Mouse (Mus musculus): ENCODE measurements around the gene Hmgcl. TPM values are rescaled to one million over a fixed set of nuclear protein-coding genes. Genes with fewer than 3 reads are reported as not detected.
A peak's percentile ranks its signal among the peaks of the same experiment; 100 is the strongest.

The Hmgcl gene
- polyA plus RNA-seq, 1 experiment = 10.2 TPM

DNA sequence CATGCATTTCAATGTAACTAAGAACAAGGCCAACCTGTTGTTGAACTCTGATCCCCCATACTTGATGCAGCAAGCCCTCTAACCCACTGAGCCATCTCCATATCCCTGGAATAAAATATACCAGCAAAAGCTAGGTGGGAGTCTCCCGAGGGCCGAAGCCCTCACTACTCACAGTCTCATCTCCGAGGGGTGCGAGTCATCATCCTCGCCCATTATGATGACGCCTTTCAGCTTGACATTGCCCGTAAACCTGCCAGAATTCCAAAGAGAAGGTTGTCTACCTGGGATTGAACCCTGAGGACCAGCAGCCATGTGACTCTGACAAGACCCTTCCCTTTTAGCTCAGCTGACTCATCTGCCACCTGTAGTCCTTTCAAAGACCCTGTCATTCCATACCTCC, 39.5 kb downstream of the Hmgcl start:
- Histone ChIP-seq H3K4me1 (ENCODE audit: control insufficient read depth, insufficient read depth, low read length) (peaks cover 6% of the 10 kb centered on the region), H3K27me3 (ENCODE audit: control insufficient read depth, insufficient read depth, low read length) (no peaks in the 10 kb centered on the region), H3K4me3 (ENCODE audit: control insufficient read depth, low read depth, low read length) (peak overlapping the region; percentile 97), H3K36me3 (ENCODE audit: control insufficient read depth, insufficient read depth, low read length) (peaks cover 3% of the 10 kb centered on the region; the same call in 1 of the 2 replicates), H3K27ac (ENCODE audit: control insufficient read depth, insufficient read depth, low read depth, low read length) (no peak overlapping the region; the same call in 1 of the 2 replicates)
- peak; percentile 60; the same call in 1 of the 2 replicates for TF ChIP-seq POLR2A (IDR thresholded peaks at IDR 0.05; ENCODE audit: control insufficient read depth, low read depth, low read length)
- TF ChIP-seq CTCF (IDR thresholded peaks at IDR 0.05; ENCODE audit: control insufficient read depth, insufficient read depth, insufficient replicate concordance, low read depth, low read length) = no peak

DNA sequence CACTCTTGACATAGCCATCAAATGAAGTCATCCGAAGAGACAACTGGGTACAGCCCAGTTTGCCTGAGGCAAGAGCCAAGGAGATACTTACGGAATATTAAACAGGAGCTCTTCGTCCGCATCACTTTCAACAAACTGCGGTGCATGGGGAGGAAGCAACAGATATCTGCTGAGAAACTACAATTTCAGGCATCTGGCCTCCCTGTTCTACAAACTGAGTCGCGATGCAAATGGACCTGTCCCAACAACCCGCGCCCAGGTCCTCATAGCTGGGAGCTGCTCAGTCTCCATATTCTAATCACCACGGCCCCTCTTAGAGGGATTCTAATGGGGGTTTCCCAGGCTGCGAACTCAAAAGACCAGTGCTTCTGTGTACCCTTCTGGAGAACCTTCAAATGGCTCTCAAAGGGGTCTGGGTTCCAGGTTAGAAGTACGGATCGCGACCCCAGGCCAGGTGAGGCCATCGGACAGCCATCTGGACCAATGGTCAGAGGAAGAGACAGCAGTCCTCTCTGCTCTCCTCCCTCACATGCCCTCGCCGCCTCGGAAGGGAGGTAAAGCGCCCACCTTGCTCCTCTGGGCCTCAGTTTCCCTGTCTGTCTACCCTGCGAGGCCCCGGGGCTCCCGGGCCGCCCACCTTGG, 40.2 kb downstream of the Hmgcl start:
- TF ChIP-seq POLR2A (IDR thresholded peaks at IDR 0.05; ENCODE audit: control insufficient read depth, low read depth, low read length) (no peak), CTCF (IDR thresholded peaks at IDR 0.05; ENCODE audit: control insufficient read depth, insufficient read depth, insufficient replicate concordance, low read depth, low read length) (no peak)
- peaks cover 3% of the 10 kb centered on the region; the same call in 1 of the 2 replicates for H3K36me3 ChIP-seq (ENCODE audit: control insufficient read depth, insufficient read depth, low read length)
- H3K27ac ChIP-seq (ENCODE audit: control insufficient read depth, insufficient read depth, low read depth, low read length) = peak overlapping the region; percentile 76
- no peaks in the 10 kb centered on the region for H3K27me3 ChIP-seq (ENCODE audit: control insufficient read depth, insufficient read depth, low read length)
- H3K4me3 ChIP-seq (ENCODE audit: control insufficient read depth, low read depth, low read length) = peak overlapping the region; percentile 97
- H3K4me1 ChIP-seq (ENCODE audit: control insufficient read depth, insufficient read depth, low read length) = peaks cover 6% of the 10 kb centered on the region

DNA sequence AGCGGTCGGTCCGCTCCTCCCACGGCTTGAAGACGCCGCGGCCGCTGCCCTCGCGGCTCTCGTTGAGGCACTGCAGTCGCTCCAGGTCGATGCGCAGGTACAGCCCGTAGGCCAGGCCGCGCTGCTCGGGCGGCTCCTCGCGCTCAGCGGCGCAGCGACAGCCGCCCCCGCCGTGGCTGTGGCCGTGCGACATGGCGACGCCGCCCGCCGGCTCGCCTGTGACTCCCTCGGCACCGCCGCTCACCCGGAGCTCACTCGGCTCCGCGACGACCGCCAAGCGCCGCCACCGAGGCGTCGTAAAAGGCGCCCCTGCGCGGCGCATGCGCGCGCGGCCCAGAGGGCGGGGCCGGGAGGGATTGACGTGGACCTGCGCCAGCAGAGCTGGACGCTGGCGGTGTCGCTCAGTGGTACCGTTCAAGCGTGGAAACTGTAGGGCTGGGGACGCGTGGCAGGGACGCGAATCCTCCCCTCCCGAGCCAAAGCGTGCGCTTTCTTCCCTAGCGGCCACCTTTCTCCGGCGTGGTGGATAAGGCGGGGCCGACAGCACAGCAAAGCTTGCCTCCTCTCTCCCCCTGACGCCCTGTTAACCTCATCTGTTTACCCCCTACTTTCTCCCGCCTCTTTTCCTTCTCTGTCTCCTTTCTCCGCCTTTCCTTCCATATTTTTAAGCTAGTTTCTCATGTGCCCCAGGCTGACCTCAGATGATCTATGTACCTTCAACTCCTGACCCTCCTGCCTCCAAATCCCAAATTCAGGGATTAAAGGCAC, 40.9 kb downstream of the Hmgcl start, which contains the start of gene Pithd1:
TSS of gene Pithd1 (minus strand) at position 322 of the 768 bp plus-strand sequence.
- Histone ChIP-seq H3K4me1 (ENCODE audit: control insufficient read depth, insufficient read depth, low read length) (peaks cover 6% of the 10 kb centered on the region), H3K27me3 (ENCODE audit: control insufficient read depth, insufficient read depth, low read length) (no peaks in the 10 kb centered on the region), H3K36me3 (ENCODE audit: control insufficient read depth, insufficient read depth, low read length) (peaks cover 3% of the 10 kb centered on the region; the same call in 1 of the 2 replicates), H3K27ac (ENCODE audit: control insufficient read depth, insufficient read depth, low read depth, low read length) (peak within 1 kb of the TSS; percentile 86), H3K4me3 (ENCODE audit: control insufficient read depth, low read depth, low read length) (peak within 1 kb of the TSS; percentile 97)
- peak; percentile 95 for TF ChIP-seq POLR2A (IDR thresholded peaks at IDR 0.05; ENCODE audit: control insufficient read depth, low read depth, low read length)
- no peak for TF ChIP-seq CTCF (IDR thresholded peaks at IDR 0.05; ENCODE audit: control insufficient read depth, insufficient read depth, insufficient replicate concordance, low read depth, low read length)

DNA sequence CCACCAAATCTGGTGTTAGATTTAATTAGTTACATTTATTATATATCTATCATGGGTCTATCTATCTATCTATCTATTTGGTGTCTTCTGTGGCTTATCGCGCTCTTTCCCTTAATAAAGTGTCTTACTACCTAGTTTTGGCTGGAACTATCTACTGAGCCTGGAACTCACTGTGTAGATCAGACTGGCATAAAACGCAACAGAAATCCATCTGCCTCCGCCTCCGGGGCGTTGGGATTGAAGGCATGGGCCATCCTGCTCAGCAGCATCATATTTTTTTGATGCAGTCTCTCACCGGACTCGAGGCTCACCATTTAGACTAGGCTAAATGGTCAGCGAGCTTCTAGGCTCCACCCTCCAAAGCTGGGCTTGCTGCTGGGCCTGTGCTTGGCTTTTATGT, 41.5 kb downstream of the Hmgcl start:
- Histone ChIP-seq H3K27ac (ENCODE audit: control insufficient read depth, insufficient read depth, low read depth, low read length) (no peak overlapping the region), H3K4me3 (ENCODE audit: control insufficient read depth, low read depth, low read length) (peak overlapping the region; percentile 97)
- no peak for TF ChIP-seq CTCF (IDR thresholded peaks at IDR 0.05; ENCODE audit: control insufficient read depth, insufficient read depth, insufficient replicate concordance, low read depth, low read length)
- no peak for TF ChIP-seq POLR2A (IDR thresholded peaks at IDR 0.05; ENCODE audit: control insufficient read depth, low read depth, low read length)

DNA sequence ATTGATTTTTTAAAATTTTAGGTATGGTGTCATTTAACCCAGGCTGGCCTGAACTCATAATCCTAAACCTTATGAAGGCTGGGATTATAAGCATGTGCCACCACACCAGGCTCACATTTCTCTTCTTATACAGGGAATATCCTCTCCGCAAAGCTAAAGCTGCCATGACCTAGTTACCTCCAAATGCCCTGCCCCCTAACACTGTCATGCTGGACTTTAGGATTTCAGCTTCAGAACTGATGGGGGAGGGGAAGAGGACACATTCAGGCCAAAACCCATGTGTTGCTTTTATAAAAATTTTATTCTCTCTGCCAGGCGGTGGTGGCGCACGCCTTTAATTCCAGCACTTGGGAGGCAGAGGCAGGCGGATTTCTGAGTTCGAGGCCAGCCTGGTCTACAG, 47.7 kb downstream of the Hmgcl start:
- Histone ChIP-seq H3K27me3 (ENCODE audit: control insufficient read depth, insufficient read depth, low read length) (no peaks in the 10 kb centered on the region), H3K27ac (ENCODE audit: control insufficient read depth, insufficient read depth, low read depth, low read length) (no peak overlapping the region), H3K36me3 (ENCODE audit: control insufficient read depth, insufficient read depth, low read length) (no peaks in the 10 kb centered on the region), H3K4me3 (ENCODE audit: control insufficient read depth, low read depth, low read length) (no peak overlapping the region), H3K4me1 (ENCODE audit: control insufficient read depth, insufficient read depth, low read length) (peaks cover 4% of the 10 kb centered on the region; the same call in 1 of the 2 replicates)
- no peak for TF ChIP-seq POLR2A (IDR thresholded peaks at IDR 0.05; ENCODE audit: control insufficient read depth, low read depth, low read length)
- TF ChIP-seq CTCF (IDR thresholded peaks at IDR 0.05; ENCODE audit: control insufficient read depth, insufficient read depth, insufficient replicate concordance, low read depth, low read length) = no peak

More for the DNA sequence above, 41.5 kb downstream of the Hmgcl start:
- Histone ChIP-seq H3K36me3 (ENCODE audit: control insufficient read depth, insufficient read depth, low read length) (peaks cover 3% of the 10 kb centered on the region; the same call in 1 of the 2 replicates), H3K27me3 (ENCODE audit: control insufficient read depth, insufficient read depth, low read length) (no peaks in the 10 kb centered on the region), H3K4me1 (ENCODE audit: control insufficient read depth, insufficient read depth, low read length) (peaks cover 6% of the 10 kb centered on the region)

DNA sequence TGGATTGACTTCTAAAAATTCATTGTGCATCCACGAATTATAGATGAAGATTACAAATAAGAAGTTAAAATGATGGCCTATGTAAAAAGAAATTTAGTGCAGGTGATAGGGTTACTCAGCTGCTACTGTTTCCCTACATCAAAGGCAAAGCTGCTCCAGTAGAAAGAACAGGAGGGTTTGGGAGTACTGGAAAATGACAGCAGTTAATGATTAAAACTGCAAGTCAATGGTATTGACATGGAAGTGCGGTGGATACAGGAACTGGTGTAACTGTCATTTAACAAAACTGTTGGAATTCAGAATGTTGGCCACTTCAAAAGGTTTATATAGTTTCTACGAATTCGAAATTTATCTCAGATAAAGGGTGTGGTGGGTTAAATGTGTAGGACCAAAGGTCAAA, 48.9 kb downstream of the Hmgcl start:
- Histone ChIP-seq H3K36me3 (ENCODE audit: control insufficient read depth, insufficient read depth, low read length) (no peaks in the 10 kb centered on the region), H3K27me3 (ENCODE audit: control insufficient read depth, insufficient read depth, low read length) (no peaks in the 10 kb centered on the region), H3K4me3 (ENCODE audit: control insufficient read depth, low read depth, low read length) (no peak overlapping the region), H3K4me1 (ENCODE audit: control insufficient read depth, insufficient read depth, low read length) (peaks cover 4% of the 10 kb centered on the region; the same call in 1 of the 2 replicates), H3K27ac (ENCODE audit: control insufficient read depth, insufficient read depth, low read depth, low read length) (no peak overlapping the region; the same call in 1 of the 2 replicates)
- TF ChIP-seq CTCF (IDR thresholded peaks at IDR 0.05; ENCODE audit: control insufficient read depth, insufficient read depth, insufficient replicate concordance, low read depth, low read length) (no peak), POLR2A (IDR thresholded peaks at IDR 0.05; ENCODE audit: control insufficient read depth, low read depth, low read length) (no peak)

DNA sequence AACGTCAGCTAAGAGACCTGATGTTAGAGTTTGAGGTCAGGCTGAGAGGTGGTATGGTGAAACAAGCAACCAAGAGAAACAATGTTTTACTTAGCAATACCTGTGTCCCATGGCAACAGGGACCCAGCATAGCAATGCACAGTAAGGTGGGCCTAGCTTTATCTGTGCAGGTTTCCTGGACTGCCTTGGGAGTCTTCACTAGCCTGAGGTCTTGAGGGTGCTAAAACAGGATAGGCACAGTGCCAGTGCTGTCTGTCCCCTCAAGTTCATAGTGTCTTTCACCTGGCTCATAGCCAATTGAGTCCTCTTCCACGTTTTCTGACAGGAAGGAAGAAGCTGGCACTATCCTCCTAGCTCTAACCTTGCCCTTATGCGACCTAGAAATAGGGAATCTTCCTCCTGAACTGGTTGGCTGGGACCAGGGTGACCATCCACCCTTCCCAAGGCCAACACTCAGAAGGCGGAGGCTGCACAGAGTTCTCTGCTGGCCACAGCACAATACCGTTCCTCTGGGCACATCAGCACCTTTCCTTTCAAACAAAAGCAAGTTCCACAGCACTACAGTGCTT, 57.9 kb downstream of the Hmgcl start:
- no peak overlapping the region for H3K4me3 ChIP-seq (ENCODE audit: control insufficient read depth, low read depth, low read length)
- TF ChIP-seq POLR2A (IDR thresholded peaks at IDR 0.05; ENCODE audit: control insufficient read depth, low read depth, low read length) = no peak
- TF ChIP-seq CTCF (IDR thresholded peaks at IDR 0.05; ENCODE audit: control insufficient read depth, insufficient read depth, insufficient replicate concordance, low read depth, low read length) = no peak
- H3K27ac ChIP-seq (ENCODE audit: control insufficient read depth, insufficient read depth, low read depth, low read length) = no peak overlapping the region
- H3K4me1 ChIP-seq (ENCODE audit: control insufficient read depth, insufficient read depth, low read length) = no peaks in the 10 kb centered on the region
- H3K36me3 ChIP-seq (ENCODE audit: control insufficient read depth, insufficient read depth, low read length) = peaks cover 7% of the 10 kb centered on the region
- no peaks in the 10 kb centered on the region for H3K27me3 ChIP-seq (ENCODE audit: control insufficient read depth, insufficient read depth, low read length)

Measured in testis, adult 2 months (tissue).